Mouse (Mus musculus) testis, adult 2 months (tissue): ENCODE results near the gene Bcap31.

Experiments used
- CTCF ChIP-seq: fragments of 200-500 bp; IDR thresholded peaks from 2 replicates; pipeline ENCODE4 v1.5.1; 2012; ENCODE audit warnings: low read depth, mild to moderate bottlenecking, inconsistent platforms, low read length, moderate library complexity; ENCODE audit not compliant: control insufficient read depth, insufficient read depth, insufficient replicate concordance
- POLR2A ChIP-seq: fragments of 200-500 bp; IDR thresholded peaks from 2 replicates; pipeline ENCODE4 v1.6.1; 2012; ENCODE audit warnings: low read depth, mild to moderate bottlenecking, inconsistent platforms, low read length, moderate library complexity; ENCODE audit not compliant: control insufficient read depth

- TF ChIP-seq CTCF (no peak), POLR2A (no peak)
These were observed 52.8 kb downstream of the Bcap31 start for GRCm38 (mm10) chrX:73663143-73663542.
